In genomic region chr19:59636271-59636670, GRCm38 (mm10) we compare ENCODE assay signal across 22 mouse cellular contexts.
DNase-seq lines count a peak whose midpoint lies in the region; ATAC-seq and TF ChIP-seq lines count a peak whose summit lies in the region.
"Had no signal": no experiment of that assay in that cellular context is flagged by ENCODE, and none has a peak within 500 bp of the region (broad histone marks: within the 10 kb centered on the region; RNA-seq: fewer than 3 reads in every experiment).

No protein-coding gene starts in this region.

- peak; percentile 24 for DNase-seq in heart, adult 11 months
- no peak for DNase-seq in heart, adult 9 months (ENCODE audit: low spot score in 2 of 2)
- peak; percentile 68 for DNase-seq in embryonic facial prominence, embryonic 11.5 days (ENCODE audit: low spot score)
- peak; percentile 51 for DNase-seq in limb, embryonic 11.5 days (ENCODE audit: low spot score)
- DNase-seq in lung, adult 2 months = no peak
- DNase-seq in gastrocnemius, postnatal 4 days (ENCODE audit: low spot score in 2 of 2) = no peak
- no peak for DNase-seq in gastrocnemius, postnatal 25 days
- DNase-seq: adrenal gland, postnatal 25 days; cerebellum, adult 18-20 months; cerebellum, postnatal 10 days; heart, postnatal 36 days; kidney, adult 2 months had no signal

- no peak overlapping the region for H3K4me2 ChIP-seq in embryonic facial prominence, embryonic 11.5 days (ENCODE audit: low read depth, low read length)
- H3K4me2 ChIP-seq in limb, embryonic 11.5 days (ENCODE audit: low read depth, severe bottlenecking) = no peak overlapping the region
- H3K4me2 ChIP-seq in kidney, embryonic 16.5 days (replicated peaks; ENCODE audit: low read depth, low read length) = no peak overlapping the region
- H3K4me2 ChIP-seq: embryonic facial prominence, embryonic 13.5 days; forebrain, embryonic 12.5 days; heart, embryonic 13.5 days; hindbrain, embryonic 12.5 days; intestine, embryonic 15.5 days had no signal

- no peak for TF ChIP-seq POLR2A in lung, adult 2 months (IDR thresholded peaks at IDR 0.05; ENCODE audit: borderline replicate concordance, extremely low read depth, low read depth, low read length)

- no peaks in the 10 kb centered on the region for H3K36me3 ChIP-seq in embryonic facial prominence, embryonic 11.5 days (replicated peaks; ENCODE audit: control insufficient read depth, insufficient read depth, low read depth, low read length)
- H3K36me3 ChIP-seq in limb, embryonic 11.5 days (ENCODE audit: control insufficient read depth, insufficient read depth, low read length) = no peaks in the 10 kb centered on the region
- no peaks in the 10 kb centered on the region for H3K36me3 ChIP-seq in kidney, embryonic 16.5 days (ENCODE audit: insufficient read depth, low read length)
- H3K36me3 ChIP-seq: embryonic facial prominence, embryonic 13.5 days; forebrain, embryonic 12.5 days; heart, embryonic 13.5 days; hindbrain, embryonic 12.5 days; intestine, embryonic 15.5 days had no signal

- no peak for TF ChIP-seq CTCF in lung, adult 2 months (IDR thresholded peaks at IDR 0.05; ENCODE audit: insufficient read depth, low read length)

- H3K9me3 ChIP-seq in embryonic facial prominence, embryonic 11.5 days (replicated peaks; ENCODE audit: control insufficient read depth, low read length) = no peaks in the 10 kb centered on the region
- no peaks in the 10 kb centered on the region for H3K9me3 ChIP-seq in limb, embryonic 11.5 days (ENCODE audit: control insufficient read depth, low read length)
- no peaks in the 10 kb centered on the region for H3K9me3 ChIP-seq in kidney, embryonic 16.5 days (ENCODE audit: low read length)
- H3K9me3 ChIP-seq: embryonic facial prominence, embryonic 13.5 days; forebrain, embryonic 12.5 days; heart, embryonic 13.5 days; hindbrain, embryonic 12.5 days; intestine, embryonic 15.5 days had no signal

- no peak overlapping the region for H3K9ac ChIP-seq in embryonic facial prominence, embryonic 11.5 days (replicated peaks; ENCODE audit: low read length)
- no peak overlapping the region for H3K9ac ChIP-seq in limb, embryonic 11.5 days (ENCODE audit: low read length)
- no peak overlapping the region for H3K9ac ChIP-seq in kidney, embryonic 16.5 days (replicated peaks; ENCODE audit: low read length)
- H3K9ac ChIP-seq: embryonic facial prominence, embryonic 13.5 days; forebrain, embryonic 12.5 days; heart, embryonic 13.5 days; hindbrain, embryonic 12.5 days; intestine, embryonic 15.5 days had no signal

- H3K27me3 ChIP-seq in embryonic facial prominence, embryonic 11.5 days (ENCODE audit: control insufficient read depth, insufficient read depth, low read length) = no peaks in the 10 kb centered on the region
- H3K27me3 ChIP-seq in limb, embryonic 11.5 days (ENCODE audit: control insufficient read depth, insufficient read depth, low read length) = no peaks in the 10 kb centered on the region
- H3K27me3 ChIP-seq in kidney, embryonic 16.5 days (ENCODE audit: insufficient read depth, low read length) = no peaks in the 10 kb centered on the region
- H3K27me3 ChIP-seq: hindbrain, embryonic 12.5 days; intestine, embryonic 15.5 days had no signal

- ATAC-seq in embryonic facial prominence, embryonic 11.5 days (replicated peaks; ENCODE audit: insufficient number of reproducible peaks, low FRiP score, low TSS enrichment, low read depth) = no peak
- no peak for ATAC-seq in limb, embryonic 11.5 days (ENCODE audit: insufficient number of reproducible peaks, low FRiP score, low TSS enrichment, low read depth)
- ATAC-seq in kidney, embryonic 16.5 days (ENCODE audit: low FRiP score, low TSS enrichment) = no peak
- ATAC-seq: activated CD4-positive, CD25-positive, alpha-beta regulatory T cell, adult 4 months; forebrain, embryonic 16.5 days; hindbrain, postnatal 0 days; intestine, embryonic 15.5 days; Patski had no signal

- no peaks in the 10 kb centered on the region for H3K4me1 ChIP-seq in embryonic facial prominence, embryonic 11.5 days (ENCODE audit: control insufficient read depth, insufficient read depth, low read length)
- H3K4me1 ChIP-seq in limb, embryonic 11.5 days (ENCODE audit: control insufficient read depth, insufficient read depth, low read length) = peaks cover 12% of the 10 kb centered on the region
- H3K4me1 ChIP-seq in lung, adult 2 months (ENCODE audit: control insufficient read depth, insufficient read depth, low read length) = no peaks in the 10 kb centered on the region
- H3K4me1 ChIP-seq in kidney, embryonic 16.5 days (ENCODE audit: insufficient read depth, low read length) = peaks cover 15% of the 10 kb centered on the region
- H3K4me1 ChIP-seq: heart, embryonic 13.5 days; hindbrain, embryonic 12.5 days; intestine, embryonic 15.5 days had no signal

- WGBS in embryonic facial prominence, embryonic 11.5 days = 35% methylated on average over 8 of the region's 8 CpGs
- 9% methylated on average over 8 of the region's 8 CpGs for WGBS in limb, embryonic 11.5 days
- WGBS in lung, adult 2 months = 34% methylated on average over 8 of the region's 8 CpGs
- 48% methylated on average over 8 of the region's 8 CpGs for WGBS in kidney, embryonic 16.5 days

- H3K27ac ChIP-seq in embryonic facial prominence, embryonic 11.5 days (replicated peaks; ENCODE audit: low read depth, low read length) = no peak overlapping the region
- no peak overlapping the region for H3K27ac ChIP-seq in limb, embryonic 11.5 days (replicated peaks; ENCODE audit: low read depth, low read length)
- H3K27ac ChIP-seq in kidney, embryonic 16.5 days (ENCODE audit: low read length) = no peak overlapping the region
- H3K27ac ChIP-seq: embryonic facial prominence, embryonic 13.5 days; forebrain, embryonic 12.5 days; heart, embryonic 13.5 days; hindbrain, embryonic 12.5 days; hindbrain, postnatal 0 days; intestine, embryonic 15.5 days had no signal

- no peak overlapping the region for H3K4me3 ChIP-seq in embryonic facial prominence, embryonic 11.5 days (ENCODE audit: low read depth, low read length)
- no peak overlapping the region for H3K4me3 ChIP-seq in limb, embryonic 11.5 days (ENCODE audit: low read depth, low read length)
- H3K4me3 ChIP-seq in lung, adult 2 months (replicated peaks; ENCODE audit: extremely low read depth, low read depth, low read length) = no peak overlapping the region
- no peak overlapping the region for H3K4me3 ChIP-seq in kidney, embryonic 16.5 days (ENCODE audit: low read length)
- H3K4me3 ChIP-seq: embryonic facial prominence, embryonic 13.5 days; forebrain, embryonic 12.5 days; heart, embryonic 13.5 days; hindbrain, embryonic 12.5 days; intestine, embryonic 15.5 days had no signal

Comparison
In these comparisons a context has a peak if more than half of its experiments do, and no peak if none do; other contexts are left out.
1. DNase-seq: peak in heart, adult 11 months (single experiment), embryonic facial prominence, embryonic 11.5 days (single experiment) and limb, embryonic 11.5 days (single experiment); none in heart, adult 9 months (0 of 2), lung, adult 2 months (single experiment), gastrocnemius, postnatal 4 days (0 of 2) and gastrocnemius, postnatal 25 days (single experiment).